Mouse (Mus musculus) megakaryocyte, embryonic 14.5 days (primary cell): Measurements from ENCODE around the gene Npas3.

Source experiments
- FLI1 ChIP-seq: IDR thresholded peaks from 2 replicates; pipeline ENCODE4 v1.6.1; 2012; ENCODE audit warnings: low read length, inconsistent platforms, mixed read lengths
- GATA1 ChIP-seq: IDR thresholded peaks from 3 replicates; pipeline ENCODE4 v1.6.1; 2012; ENCODE audit warnings: mixed read lengths, low read length, inconsistent platforms, borderline replicate concordance

DNA sequence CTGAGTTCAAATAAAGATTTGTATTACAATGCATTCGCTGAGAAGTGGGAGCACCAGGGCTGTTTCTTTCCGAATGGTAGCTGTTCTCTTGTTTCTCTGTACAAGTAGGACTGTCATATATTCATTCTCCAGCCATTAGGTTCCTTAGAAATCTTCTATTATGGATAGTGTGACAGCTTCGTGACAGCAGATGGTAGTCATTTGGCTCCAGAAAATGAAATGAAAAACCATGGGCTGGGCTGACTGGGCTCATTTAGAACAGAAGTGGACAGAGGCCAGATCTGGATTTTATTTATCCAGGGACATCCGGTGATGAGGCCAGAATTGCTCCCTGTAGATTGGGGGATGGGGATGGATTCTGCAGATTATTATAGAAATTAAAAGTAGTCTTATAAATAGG, 621.5 kb downstream of the Npas3 start:
- TF ChIP-seq FLI1 = no peak
- TF ChIP-seq GATA1 = no peak
